Mouse (Mus musculus) forebrain, postnatal 0 days (tissue): Measurements from ENCODE around the gene Prr29. TPM values are rescaled to one million over a fixed set of nuclear protein-coding genes. Genes with fewer than 3 reads are reported as not detected.

Experiments used
- ATAC-seq: fragments of 200-750 bp; cut with Nextera tagmentation; 2 replicates; pipeline ENCODE4 v1.8.0; 2017; ENCODE audit warnings: mild to moderate bottlenecking, moderate library complexity
- DNase-seq: peaks from one replicate; pipeline ENCODE4 v3.0.0-alpha.2; 2015
- H3K27ac ChIP-seq: fragments of 300-500 bp; sonication (generic); 2 replicates; pipeline ENCODE4 v1.5.1; 2014; ENCODE audit warnings: low read depth, mild to moderate bottlenecking, antibody characterized with exemption, low read length, moderate library complexity, mixed read lengths
- H3K27me3 ChIP-seq: fragments of 300-500 bp; sonication (generic); 2 replicates; pipeline ENCODE4 v1.6.1; 2014; ENCODE audit warnings: mild to moderate bottlenecking, low read length, mixed read lengths; ENCODE audit not compliant: insufficient read depth
- H3K36me3 ChIP-seq: fragments of 300-500 bp; sonication (generic); 2 replicates; pipeline ENCODE4 v1.6.1; 2014; ENCODE audit warnings: mild to moderate bottlenecking, moderate library complexity; ENCODE audit not compliant: insufficient read depth
- H3K4me1 ChIP-seq: fragments of 300-500 bp; sonication (generic); 2 replicates; pipeline ENCODE4 v1.6.1; 2014; ENCODE audit warnings: antibody characterized with exemption; ENCODE audit not compliant: insufficient read depth
- H3K4me2 ChIP-seq: fragments of 300-500 bp; sonication (generic); 2 replicates; pipeline ENCODE4 v1.6.1; 2014; ENCODE audit warnings: low read depth, mild to moderate bottlenecking, moderate library complexity
- H3K4me3 ChIP-seq: fragments of 300-500 bp; sonication (generic); 2 replicates; pipeline ENCODE4 v1.5.1; 2014; ENCODE audit warnings: low read depth, low read length, mixed read lengths
- H3K9ac ChIP-seq: fragments of 300-500 bp; sonication (generic); 2 replicates; pipeline ENCODE4 v1.6.1; 2014; ENCODE audit warnings: mild to moderate bottlenecking
- H3K9me3 ChIP-seq: fragments of 300-500 bp; sonication (generic); 2 replicates; pipeline ENCODE4 v1.6.1; 2016; ENCODE audit warnings: low read length
- CTCF ChIP-seq: sonication (generic); IDR thresholded peaks from 2 replicates; pipeline ENCODE4 v1.5.1; 2016; ENCODE audit warnings: antibody characterized with exemption, control low read depth, low read depth
- WGBS: fragments of 180-500 bp; shearing (Covaris S2); extraction: QIAGEN DNeasy Blood & Tissue Kit; methylation state at CpG from one replicate; pipeline ENCODE4 v1.1.7; 2014; 5-methylcytosine and 5-hydroxymethylcytosine counted together
- polyA plus RNA-seq: library from polyadenylated mRNA; unstranded; fragments of >200 nt; fragmentation: Nextera tagmentation; extraction: Ambion mirVana; gene quantifications from 2 replicates; pipeline ENCODE4 v1.2.1, GENCODE M21; 2015
- total RNA-seq: library from RNA; depleted of rRNA; stranded (reverse); fragments of >200 nt; gene quantifications from 2 replicates; pipeline ENCODE4 v1.2.3, GENCODE M21; 2014

The Prr29 gene
- total and polyA plus RNA-seq, 2 experiments from 2014 or later: 0.69 TPM; not detected in 1

- 82% methylated on average over 9 of the region's 9 CpGs for WGBS
- Histone ChIP-seq H3K9ac (no peak overlapping the region), H3K27me3 (no peaks in the 10 kb centered on the region), H3K9me3 (no peaks in the 10 kb centered on the region), H3K27ac (no peak overlapping the region), H3K4me3 (no peak overlapping the region), H3K36me3 (no peaks in the 10 kb centered on the region), H3K4me2 (no peak overlapping the region), H3K4me1 (no peaks in the 10 kb centered on the region)
- ATAC-seq (no peak), DNase-seq (no peak)
- no peak for TF ChIP-seq CTCF
These were observed 24.2 kb upstream of the Prr29 start for GRCm38 (mm10) chr11:106340990-106341520.

DNA sequence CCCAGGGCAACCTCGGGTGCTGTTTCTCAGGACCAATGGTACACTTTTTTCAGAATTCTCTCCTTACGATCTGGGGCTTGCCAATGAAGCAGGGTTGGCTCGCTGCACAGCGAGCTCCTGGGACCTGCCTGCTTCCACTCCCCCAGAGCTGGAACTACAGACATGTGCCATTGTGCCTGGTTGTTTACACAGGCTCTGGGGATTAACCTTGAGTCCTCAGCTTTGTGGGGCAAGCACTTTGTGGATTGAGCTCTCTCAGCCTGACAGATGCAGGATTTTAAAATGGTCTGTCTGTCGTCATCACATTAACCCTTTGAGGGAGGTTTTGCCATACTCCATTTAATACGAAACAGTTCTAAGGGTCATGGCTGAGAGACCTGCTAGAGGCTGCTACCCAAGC is 20.4 kb upstream of the Prr29 start:
- DNase-seq (no peak), ATAC-seq (no peak)
- Histone ChIP-seq H3K4me3 (no peak overlapping the region), H3K9me3 (no peaks in the 10 kb centered on the region), H3K9ac (no peak overlapping the region), H3K27me3 (no peaks in the 10 kb centered on the region), H3K27ac (no peak overlapping the region), H3K4me1 (no peaks in the 10 kb centered on the region), H3K4me2 (no peak overlapping the region), H3K36me3 (no peaks in the 10 kb centered on the region)
- no peak for TF ChIP-seq CTCF
- 46% methylated on average over 6 of the region's 6 CpGs for WGBS

- H3K36me3 ChIP-seq: no peaks in the 10 kb centered on the region
- no peak overlapping the region for H3K27ac ChIP-seq
- no peaks in the 10 kb centered on the region for H3K27me3 ChIP-seq
- DNase-seq (no peak), ATAC-seq (no peak)
- H3K4me1 ChIP-seq: no peaks in the 10 kb centered on the region
- H3K9me3 ChIP-seq: no peaks in the 10 kb centered on the region
- H3K4me2 ChIP-seq: no peak overlapping the region
- TF ChIP-seq CTCF: no peak
- WGBS: 90% methylated on average over 6 of the region's 6 CpGs
- no peak overlapping the region for H3K4me3 ChIP-seq
- H3K9ac ChIP-seq: no peak overlapping the region
These were observed 15.5 kb upstream of the Prr29 start for GRCm38 (mm10) chr11:106349772-106350171.

DNA sequence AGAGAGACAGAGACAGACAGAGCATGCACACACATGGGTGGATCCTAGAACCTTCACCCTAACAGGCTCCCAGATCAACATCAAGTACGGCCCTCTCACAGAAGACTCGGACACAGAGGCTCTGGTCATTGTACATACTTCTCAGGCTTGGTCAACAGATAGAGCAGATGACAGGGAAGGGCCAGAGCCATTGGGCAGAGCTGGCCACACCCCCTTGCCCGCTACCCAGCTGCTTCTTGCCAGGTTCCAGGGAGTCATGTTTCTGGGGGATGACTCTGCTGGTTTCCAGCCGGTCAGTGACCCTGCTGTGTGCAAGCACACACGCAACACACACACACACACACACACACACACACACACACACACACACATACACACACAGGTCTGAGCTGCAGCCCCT is 14.4 kb upstream of the Prr29 start:
- Histone ChIP-seq H3K27ac (no peak overlapping the region), H3K36me3 (no peaks in the 10 kb centered on the region), H3K4me3 (no peak overlapping the region), H3K27me3 (no peaks in the 10 kb centered on the region), H3K4me1 (no peaks in the 10 kb centered on the region), H3K4me2 (no peak overlapping the region), H3K9me3 (no peaks in the 10 kb centered on the region), H3K9ac (no peak overlapping the region)
- ATAC-seq: no peak
- WGBS: 56% methylated on average over 5 of the region's 5 CpGs
- DNase-seq: no peak
- TF ChIP-seq CTCF: no peak

DNA sequence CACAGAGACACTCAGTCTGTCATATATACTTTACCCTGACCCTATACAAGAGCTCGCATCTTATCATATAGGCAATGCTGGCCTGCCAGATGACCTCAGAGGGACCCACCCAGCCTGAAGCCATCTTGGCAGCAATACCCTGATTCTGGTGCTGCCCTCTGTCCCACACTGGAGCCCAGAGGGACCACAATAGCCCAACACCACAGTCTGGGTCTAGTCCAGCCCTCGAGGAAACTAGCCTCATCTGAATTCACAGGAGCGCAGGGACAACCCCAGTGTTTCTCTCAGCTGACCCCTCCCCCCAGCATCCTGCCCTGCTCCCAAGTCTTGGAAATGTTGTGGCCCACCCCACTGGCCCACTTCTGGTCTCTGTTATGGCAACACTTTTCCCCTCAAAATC is 14.0 kb upstream of the Prr29 start:
- 62% methylated on average over 3 of the region's 3 CpGs for WGBS
- TF ChIP-seq CTCF: no peak

DNA sequence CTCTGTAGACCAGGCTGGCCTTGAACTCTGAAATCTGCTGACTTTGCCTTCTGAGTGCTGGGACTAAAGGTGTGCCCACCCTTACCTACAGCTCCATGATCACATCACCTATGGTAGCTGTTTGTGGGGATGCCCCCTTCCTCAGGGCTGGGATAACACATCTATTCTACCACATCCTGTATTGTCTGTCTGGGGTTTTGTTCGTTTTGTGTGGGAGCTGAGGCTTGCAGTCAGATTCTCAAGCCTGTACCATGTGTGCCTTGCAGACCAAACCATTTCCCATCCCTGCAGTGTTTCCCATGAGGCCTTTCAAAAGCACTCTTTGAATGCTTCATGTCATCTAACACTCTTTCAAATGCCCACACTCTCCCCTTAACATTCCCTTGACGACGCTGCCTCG is 13.3 kb upstream of the Prr29 start:
- no peak overlapping the region for H3K27ac ChIP-seq
- H3K4me3 ChIP-seq: no peak overlapping the region
- H3K36me3 ChIP-seq: no peaks in the 10 kb centered on the region
- no peak overlapping the region for H3K9ac ChIP-seq
- no peaks in the 10 kb centered on the region for H3K4me1 ChIP-seq
- TF ChIP-seq CTCF: no peak
- DNase-seq (no peak), ATAC-seq (no peak)
- H3K4me2 ChIP-seq: no peak overlapping the region
- WGBS: 77% methylated on average over 4 of the region's 4 CpGs
- H3K9me3 ChIP-seq: no peaks in the 10 kb centered on the region
- no peaks in the 10 kb centered on the region for H3K27me3 ChIP-seq

More for the DNA sequence above, 14.0 kb upstream of the Prr29 start:
- ATAC-seq (no peak), DNase-seq (no peak)
- Histone ChIP-seq H3K27me3 (no peaks in the 10 kb centered on the region), H3K4me1 (no peaks in the 10 kb centered on the region), H3K9ac (no peak overlapping the region), H3K4me3 (no peak overlapping the region), H3K4me2 (no peak overlapping the region), H3K9me3 (no peaks in the 10 kb centered on the region), H3K36me3 (no peaks in the 10 kb centered on the region), H3K27ac (no peak overlapping the region)

GRCm38 (mm10) chr11:106353188-106353587 is 12.1 kb upstream of the Prr29 start, which contains the start of gene Scn4a:
TSS of gene Scn4a (minus strand) at chr11:106353288.
- no peak within 1 kb of the TSS for H3K27ac ChIP-seq
- H3K27me3 ChIP-seq: no peaks in the 10 kb centered on the region
- H3K4me2 ChIP-seq: no peak within 1 kb of the TSS
- H3K9ac ChIP-seq: no peak within 1 kb of the TSS
- WGBS: 88% methylated on average over 12 of the region's 12 CpGs
- H3K4me3 ChIP-seq: no peak within 1 kb of the TSS
- no peaks in the 10 kb centered on the region for H3K9me3 ChIP-seq
- no peaks in the 10 kb centered on the region for H3K4me1 ChIP-seq
- ATAC-seq: no peak
- H3K36me3 ChIP-seq: no peaks in the 10 kb centered on the region
- DNase-seq: no peak
- no peak for TF ChIP-seq CTCF
